Mouse (Mus musculus): ENCODE results near the gene Tceal6.
"Not testable (repeated sequence)": the region's sequence is repeated elsewhere in the genome, so short reads cannot be mapped to it uniquely, and the experiment has no call there.

Tceal6 gene

DNA sequence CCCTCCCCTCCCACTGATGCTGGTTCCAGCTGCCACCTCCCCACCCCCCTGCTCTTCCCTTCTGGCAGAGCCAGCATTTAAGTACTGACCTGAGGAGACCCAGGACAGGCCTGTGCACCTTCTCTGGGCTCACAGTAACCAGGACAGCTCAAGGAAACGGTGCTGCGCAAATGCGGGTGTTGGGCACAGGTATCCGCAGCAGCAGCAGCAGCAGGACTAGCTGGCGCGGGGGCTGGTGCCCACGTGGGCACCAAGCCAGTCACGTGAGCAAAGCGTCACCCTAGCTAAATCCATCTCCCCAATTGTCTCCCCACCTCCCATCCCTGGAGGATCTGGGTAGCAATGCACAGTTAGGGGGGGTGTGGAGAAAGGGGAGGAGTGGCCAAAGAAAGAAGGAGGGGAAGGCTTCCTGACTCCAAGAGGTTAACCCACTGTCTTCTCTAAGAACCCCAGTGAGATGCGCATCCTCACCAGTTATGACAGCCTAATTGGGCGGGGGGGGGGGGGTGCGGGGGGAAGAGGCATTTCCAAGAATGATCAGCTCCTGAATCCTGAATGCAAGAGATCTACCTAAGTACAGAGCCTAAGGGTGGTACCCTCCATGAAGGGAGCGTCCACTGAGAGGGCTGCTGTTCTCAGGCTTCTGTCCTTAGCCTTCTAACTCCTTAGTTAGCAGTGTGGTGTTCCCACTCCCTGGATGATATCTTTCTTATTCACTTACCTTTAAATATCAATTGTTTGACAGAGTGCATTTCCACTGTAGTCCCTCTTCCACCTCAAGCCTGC is at the start of gene Tceal6:
Gene Tceal6 (minus strand): TSS at position 252 of the 786 bp plus-strand sequence.
- DNase-seq, result no peak

- not testable (repeated sequence) for DNase-seq
Measured at GRCm38 (mm10) chrX:135209773-135210435, 583 bp downstream of the Tceal6 start.

DNA sequence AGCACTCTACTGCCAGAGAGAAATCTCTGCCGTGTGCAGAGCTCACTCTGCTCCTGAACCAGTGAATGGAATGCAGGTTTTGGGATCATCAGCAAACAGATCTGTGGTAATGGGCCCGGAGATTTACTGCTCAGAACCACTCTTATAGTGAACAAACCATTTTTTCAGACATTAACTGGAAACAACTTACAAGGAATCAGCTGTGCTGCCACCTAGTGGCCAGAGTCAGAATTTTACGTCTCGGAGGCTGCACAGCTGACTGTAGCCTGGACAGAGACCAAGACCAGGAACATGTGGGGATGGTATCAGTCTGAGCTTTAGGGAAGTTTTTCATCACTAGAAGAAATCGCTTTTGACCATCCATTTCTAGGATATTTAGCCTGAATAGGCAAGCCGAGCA is 20.6 kb downstream of the Tceal6 start:
- DNase-seq, result not testable (repeated sequence)

DNA sequence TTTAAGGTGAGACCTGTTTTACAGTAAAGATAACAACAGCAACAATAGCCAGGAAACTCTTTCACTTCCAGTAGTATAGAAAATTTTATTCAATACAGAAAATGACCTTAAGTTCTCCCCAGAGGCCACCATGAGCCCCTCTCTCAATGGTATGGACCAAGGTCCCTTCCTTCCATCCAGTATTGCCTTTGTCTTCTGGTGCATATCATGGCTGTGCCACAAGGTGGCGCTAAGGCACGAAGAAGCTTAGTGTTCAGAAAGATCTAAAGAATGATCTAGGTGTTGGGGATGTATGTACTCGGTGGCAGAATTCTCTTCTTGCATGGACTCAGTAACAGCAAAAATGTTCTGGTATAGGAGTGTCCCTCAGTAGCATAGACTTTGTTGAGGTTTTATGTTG is 21.8 kb downstream of the Tceal6 start:
- DNase-seq, result not testable (repeated sequence)

DNA sequence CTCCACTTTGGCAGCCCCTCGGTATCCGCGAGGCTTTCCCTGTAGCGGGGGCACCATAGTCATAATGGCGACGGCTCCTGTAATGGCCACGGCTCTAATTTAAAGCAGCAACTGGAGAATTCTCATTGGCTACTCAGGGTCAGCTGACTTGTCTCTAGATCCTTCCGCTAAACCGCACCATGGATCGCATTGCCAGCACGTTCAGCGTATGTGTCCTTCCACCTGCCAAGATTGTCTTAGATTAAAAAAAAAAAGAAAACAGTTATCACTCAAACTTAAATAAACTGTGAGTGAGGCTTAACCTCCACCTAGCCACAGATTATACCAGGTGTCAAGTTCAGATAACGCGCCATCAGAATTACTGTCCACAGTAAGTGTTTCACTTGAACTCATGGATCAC is 33.0 kb downstream of the Tceal6 start, which contains the start of gene Gm15023:
Gene Gm15023 (minus strand): TSS at position 101 of the 400 bp plus-strand sequence.
- not testable (repeated sequence) for DNase-seq
